Mouse (Mus musculus): ENCODE results near the gene Fgfr2.

GRCm38 (mm10) chr7:132419378-132420255 is 703.5 kb downstream of the Fgfr2 start:
- TF ChIP-seq CEBPB (IDR thresholded peaks at IDR 0.05; ENCODE audit: low read depth) (no peak), CTCF (IDR thresholded peaks at IDR 0.05; ENCODE audit: control insufficient read depth, insufficient read depth, insufficient read length) (no peak), MYOD1 (IDR thresholded peaks at IDR 0.05; ENCODE audit: control insufficient read depth, insufficient read length, low read depth) (no peak), MYOG (IDR thresholded peaks at IDR 0.05; ENCODE audit: control insufficient read depth, extremely low read depth, insufficient read length) (no peak), MAX (IDR thresholded peaks at IDR 0.05) (no peak)
